Mouse (Mus musculus) neutrophil, adult 83 days (primary cell): ENCODE results near the gene Gm11236. TPM values are rescaled to one million over a fixed set of nuclear protein-coding genes. Genes with fewer than 3 reads are reported as not detected.

Experiments used
- total RNA-seq, 2 experiments: library from RNA; stranded (reverse); gene quantifications; one replicate each; pipeline ENCODE4 v1.2.4; 2023

The Gm11236 gene
- total RNA-seq: not detected

GRCm38 (mm10) chr4:73637821-73638220 is at the start of gene Gm11236:
Gm11236 (plus strand) TSS chr4:73638121.

GRCm38 (mm10) chr4:73607581-73607980 is 30.3 kb upstream of the Gm11236 start, which contains the start of gene Gm11238:
Gm11238 (plus strand) TSS chr4:73607881.

GRCm38 (mm10) chr4:73622684-73623083 is 15.2 kb upstream of the Gm11236 start, which contains the start of gene Gm11237:
Gm11237 (plus strand) TSS chr4:73622984.

GRCm38 (mm10) chr4:73668054-73668453 is 30.1 kb downstream of the Gm11236 start, which contains the start of gene Gm11239:
Gm11239 (plus strand) TSS chr4:73668354.

GRCm38 (mm10) chr4:73683216-73683615 is 45.3 kb downstream of the Gm11236 start, which contains the start of gene Gm428:
Gm428 (plus strand) TSS chr4:73683516.

Other genes with a start within 250 kb of the Gm11236 start
- gene Gm11487, start 233.0 kb upstream of the Gm11236 start, total RNA-seq: not detected
- not detected for gene Gm11238, start 30.2 kb upstream of the Gm11236 start, total RNA-seq
- gene Gm11237, start 15.1 kb upstream of the Gm11236 start, total RNA-seq: not detected
- gene Gm11239, start 30.2 kb downstream of the Gm11236 start, total RNA-seq: not detected
- not detected for gene Gm428, start 45.4 kb downstream of the Gm11236 start, total RNA-seq
- not detected for gene Rasef, start 152.9 kb downstream of the Gm11236 start, total RNA-seq
- not detected for gene Gm11758, start 238.1 kb downstream of the Gm11236 start, total RNA-seq